Mouse (Mus musculus) hematopoietic stem cell, adult 5-6 weeks (primary cell): ENCODE measurements around the gene Cfap77. TPM values are rescaled to one million over a fixed set of nuclear protein-coding genes. Genes with fewer than 3 reads are reported as not detected.

Experiments used
- ATAC-seq, 2 experiments: fragments of 125-278 bp in 1 of 2; replicated peaks in 1 of 2; 2 replicates each; pipeline ENCODE4 v1.8.0; 2016 to 2017; ENCODE audit warnings: inconsistent platforms in 2 of 2, mild to moderate bottlenecking in 2 of 2, moderate number of reproducible peaks in 2 of 2, low read depth in 1 of 2, moderate TSS enrichment in 1 of 2; ENCODE audit not compliant: low FRiP score in 2 of 2, poor library complexity in 2 of 2, severe bottlenecking in 2 of 2, insufficient read depth in 1 of 2, low TSS enrichment in 1 of 2
- total RNA-seq: library from RNA; stranded (forward); fragments of 172-1452, 232-1000 nt; gene quantifications from 2 replicates; pipeline ENCODE4 v1.2.3, GENCODE M21; 2017

Gene Cfap77
- total RNA-seq, 1 experiment from 2014 or later: not detected

DNA sequence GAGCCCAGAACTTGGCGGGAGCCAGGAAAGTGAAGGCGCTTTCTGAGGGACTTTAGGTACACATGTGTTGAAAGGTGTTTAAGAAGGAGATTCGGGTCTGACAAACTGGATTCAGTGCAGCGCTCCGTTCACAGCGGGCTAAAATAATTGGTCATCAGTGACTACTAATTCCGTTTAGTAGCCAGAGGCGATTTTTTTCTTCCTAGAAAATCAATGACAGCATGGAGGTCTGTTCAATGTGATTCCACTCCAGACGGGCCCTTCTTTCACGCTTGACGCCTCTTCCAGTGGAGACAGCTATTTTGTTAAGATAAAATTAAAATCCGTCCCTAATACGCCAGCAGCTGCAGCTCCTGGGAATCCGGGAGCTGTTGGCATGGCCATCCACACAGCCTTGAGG is 84.4 kb downstream of the Cfap77 start:
- no peak for ATAC-seq

DNA sequence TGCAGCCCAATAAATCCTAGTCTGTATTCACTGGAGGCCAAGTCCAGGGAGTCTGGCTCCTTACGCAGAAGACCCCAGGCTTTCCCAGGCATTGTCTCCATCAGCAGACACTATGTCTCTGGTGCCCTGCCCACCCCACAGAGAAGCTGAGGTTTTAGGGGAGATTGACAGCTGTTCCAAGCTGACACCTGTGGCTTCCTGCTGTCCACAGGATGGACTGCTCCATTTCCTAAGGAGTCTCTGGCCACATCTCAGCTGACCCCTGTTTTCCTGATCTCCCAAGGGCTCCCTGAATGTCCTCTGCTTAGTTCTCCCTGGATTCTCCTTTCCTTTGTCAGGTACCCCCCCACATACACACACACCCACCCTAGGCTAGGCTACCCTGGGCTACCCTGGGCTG is 86.6 kb downstream of the Cfap77 start:
- ATAC-seq: no peak

DNA sequence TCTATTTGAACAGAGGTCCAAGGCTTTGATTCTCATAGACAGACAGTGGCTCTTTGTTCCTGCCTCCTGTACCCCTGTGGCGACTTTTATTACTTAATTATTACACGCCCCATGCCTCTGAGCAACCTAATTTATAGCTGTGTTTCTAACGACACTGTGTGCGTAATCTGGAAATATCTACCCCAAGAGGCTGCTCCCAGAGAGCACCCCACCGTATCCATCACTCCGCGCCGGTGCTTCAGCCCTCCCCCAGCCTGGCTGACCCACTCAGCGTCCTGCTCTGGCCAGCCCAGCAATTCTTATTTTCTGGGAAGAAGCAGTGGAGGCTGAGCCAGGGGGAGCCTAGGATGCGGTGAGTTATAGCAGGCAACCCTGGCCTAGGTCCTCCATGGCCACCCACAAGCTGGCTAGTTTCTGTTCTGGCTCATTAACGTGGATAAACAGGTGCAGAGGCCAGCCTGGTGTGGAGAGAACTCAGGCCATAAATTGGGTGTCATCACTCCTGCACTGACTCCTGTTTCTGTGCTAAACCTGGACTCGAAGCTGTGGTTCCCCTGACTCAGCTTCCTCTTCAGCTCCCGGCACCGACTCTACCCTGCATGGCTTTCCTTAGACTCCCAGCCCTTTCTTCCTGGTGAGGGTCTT is 88.6 kb downstream of the Cfap77 start:
- ATAC-seq: no peak

DNA sequence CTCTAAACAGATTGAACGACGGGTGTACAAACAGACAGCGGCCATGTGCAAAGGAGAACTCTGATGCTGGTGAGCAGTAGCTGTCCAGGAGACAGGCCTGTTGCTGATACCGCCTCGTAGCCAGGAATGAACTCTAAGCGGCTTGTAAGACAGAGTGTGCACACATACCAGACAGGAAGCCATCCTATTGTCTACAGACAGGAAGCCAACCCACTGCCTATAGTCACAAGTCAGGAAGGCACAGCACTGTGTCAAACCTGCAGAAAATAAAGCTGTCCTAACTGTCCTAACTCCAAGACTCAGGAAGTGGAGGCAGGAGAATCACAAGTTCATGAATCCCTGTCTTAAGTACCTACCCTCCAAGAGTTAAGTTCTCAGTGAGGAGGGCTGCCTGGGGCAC is 91.3 kb downstream of the Cfap77 start:
- no peak for ATAC-seq

DNA sequence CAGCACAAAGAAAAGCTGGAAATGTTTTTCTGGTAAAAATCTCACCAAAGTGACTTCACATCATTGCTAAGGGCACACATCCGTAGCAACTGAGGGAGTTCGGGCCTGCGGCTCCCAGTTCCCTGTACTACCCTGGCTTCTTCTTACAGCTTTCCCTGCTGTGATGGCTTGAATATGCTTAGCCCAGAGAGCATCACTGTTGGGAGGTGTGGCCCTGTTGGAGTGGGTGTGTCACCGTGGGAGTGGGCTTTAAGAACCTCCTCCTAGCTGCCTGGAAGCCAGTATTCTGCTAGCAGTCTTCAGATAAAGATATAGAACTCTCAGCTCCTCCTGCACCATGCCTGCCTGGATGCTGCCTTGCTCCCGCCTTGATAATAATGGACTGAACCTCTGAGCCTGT is 93.2 kb downstream of the Cfap77 start:
- no peak for ATAC-seq

DNA sequence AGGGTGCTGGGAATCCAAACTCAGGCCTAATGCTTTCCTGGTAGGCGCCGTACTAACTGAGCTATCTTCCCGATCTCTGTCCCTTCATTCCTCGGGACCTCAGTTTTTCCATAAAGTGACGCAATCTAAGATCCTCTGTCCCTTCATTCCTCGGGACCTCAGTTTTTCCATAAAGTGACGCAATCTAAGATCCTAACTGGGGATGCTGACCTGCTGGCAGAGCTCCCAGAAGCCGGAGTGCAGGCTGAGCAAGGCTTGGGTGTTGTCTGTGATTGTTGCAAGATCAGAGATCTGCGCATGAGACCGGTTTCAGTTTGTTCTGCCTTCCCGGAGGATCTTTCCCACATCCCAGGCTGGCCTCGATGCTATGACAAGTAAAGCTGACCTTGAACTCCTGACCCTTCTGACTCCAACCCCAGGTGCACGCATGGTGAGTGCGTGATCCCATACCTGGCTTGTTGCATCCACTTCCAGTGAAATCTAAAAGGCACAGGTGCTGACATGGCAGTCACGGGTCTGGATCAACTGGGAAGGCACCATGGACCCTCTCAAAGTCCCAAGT is 93.8 kb downstream of the Cfap77 start:
- ATAC-seq: no peak

DNA sequence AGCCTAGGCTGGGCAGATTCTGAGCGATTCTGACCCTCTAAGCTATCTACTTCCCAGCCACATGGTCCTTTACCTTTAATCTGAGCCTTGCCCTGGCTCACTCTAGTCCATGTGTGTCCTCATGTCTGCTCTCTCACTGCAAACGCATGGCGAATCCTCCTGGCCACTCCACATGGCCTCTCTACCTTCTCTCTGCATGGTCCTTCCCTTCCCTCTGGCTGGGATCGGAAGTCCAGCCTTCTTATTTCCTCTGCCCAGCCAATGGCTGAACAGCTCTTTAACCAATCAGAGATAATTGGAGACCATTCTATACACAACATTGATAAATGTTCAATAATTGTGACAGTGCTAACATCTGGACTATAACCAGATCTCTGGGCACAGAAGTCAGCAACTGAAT is 98.0 kb downstream of the Cfap77 start:
- ATAC-seq: no peak

DNA sequence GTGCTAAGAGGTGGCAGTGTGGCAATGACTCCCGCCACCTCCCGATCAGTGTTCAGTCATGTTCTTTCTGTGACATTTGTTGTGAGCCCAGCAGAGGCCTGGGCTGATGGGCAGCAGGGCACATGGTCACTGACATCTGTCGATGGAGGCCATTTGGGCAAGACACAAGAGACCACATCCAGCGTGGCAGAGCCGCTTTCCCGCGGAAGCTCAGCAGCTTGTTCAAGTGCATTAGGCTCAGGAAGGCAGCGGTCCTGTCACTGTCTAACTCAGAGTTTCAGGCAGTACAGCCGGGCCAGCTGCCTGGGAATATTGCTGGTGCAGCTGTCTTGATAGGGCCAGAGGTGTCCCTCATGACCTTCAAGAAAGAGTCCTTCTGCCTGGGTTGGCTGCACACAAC is 100.3 kb downstream of the Cfap77 start:
- no peak for ATAC-seq

DNA sequence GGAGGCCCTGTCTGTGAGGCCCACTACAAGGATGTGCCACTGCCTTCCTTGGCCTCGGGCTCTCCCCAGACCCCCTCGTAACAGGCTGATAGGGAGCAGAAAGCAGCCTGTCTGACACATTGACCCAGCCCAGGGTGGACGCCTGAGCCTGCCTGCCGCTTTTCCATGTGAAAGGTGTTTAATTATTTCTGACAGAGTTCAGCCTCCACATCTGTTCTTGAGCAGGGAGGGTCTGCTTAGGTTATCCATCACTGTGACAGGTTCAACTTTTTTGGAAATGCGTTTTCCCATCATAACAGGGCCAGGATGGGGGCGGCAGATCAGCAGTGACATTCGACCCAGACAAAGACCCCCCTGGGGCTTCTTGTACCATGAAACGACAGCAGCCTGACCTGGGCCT is 101.9 kb downstream of the Cfap77 start:
- ATAC-seq: no peak

DNA sequence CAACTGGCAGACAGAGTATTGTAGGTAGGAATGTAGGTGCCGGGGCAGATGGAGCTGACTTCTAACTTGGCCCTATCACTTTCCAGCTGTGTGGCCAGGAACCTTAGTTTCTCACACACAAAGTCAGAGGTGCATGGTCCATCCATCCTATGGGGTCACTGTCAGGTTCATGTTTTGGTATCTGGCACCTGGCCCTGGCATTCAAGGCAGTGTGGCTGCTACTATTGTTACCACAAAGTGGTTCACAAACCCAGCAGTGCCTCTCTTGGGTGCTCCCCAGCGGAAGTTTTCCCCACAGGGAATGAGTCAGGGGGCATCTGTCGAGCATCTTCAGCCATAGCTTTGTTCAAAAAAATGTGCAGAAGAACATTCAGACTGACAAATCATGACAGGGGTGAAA is 108.6 kb downstream of the Cfap77 start:
- no peak for ATAC-seq

DNA sequence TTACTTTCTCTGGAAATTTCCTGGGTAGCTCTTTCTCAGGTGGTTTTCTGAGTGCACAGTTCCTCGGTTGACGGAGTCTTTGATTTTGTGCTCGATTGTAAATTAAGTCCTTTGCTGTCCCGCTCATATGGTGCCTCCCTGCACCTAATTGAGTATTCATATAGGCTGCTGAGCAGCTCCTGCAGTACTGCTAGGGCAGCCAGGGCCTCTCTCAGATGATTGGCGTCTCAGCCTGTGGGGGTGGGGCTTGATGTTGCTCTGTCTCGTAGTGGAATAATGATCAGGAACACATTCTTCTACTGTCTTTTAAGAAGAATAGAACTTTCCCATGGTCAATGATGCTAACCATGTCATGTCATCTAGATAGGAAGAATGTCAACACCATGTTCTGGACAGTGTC is 109.5 kb downstream of the Cfap77 start:
- ATAC-seq: no peak

DNA sequence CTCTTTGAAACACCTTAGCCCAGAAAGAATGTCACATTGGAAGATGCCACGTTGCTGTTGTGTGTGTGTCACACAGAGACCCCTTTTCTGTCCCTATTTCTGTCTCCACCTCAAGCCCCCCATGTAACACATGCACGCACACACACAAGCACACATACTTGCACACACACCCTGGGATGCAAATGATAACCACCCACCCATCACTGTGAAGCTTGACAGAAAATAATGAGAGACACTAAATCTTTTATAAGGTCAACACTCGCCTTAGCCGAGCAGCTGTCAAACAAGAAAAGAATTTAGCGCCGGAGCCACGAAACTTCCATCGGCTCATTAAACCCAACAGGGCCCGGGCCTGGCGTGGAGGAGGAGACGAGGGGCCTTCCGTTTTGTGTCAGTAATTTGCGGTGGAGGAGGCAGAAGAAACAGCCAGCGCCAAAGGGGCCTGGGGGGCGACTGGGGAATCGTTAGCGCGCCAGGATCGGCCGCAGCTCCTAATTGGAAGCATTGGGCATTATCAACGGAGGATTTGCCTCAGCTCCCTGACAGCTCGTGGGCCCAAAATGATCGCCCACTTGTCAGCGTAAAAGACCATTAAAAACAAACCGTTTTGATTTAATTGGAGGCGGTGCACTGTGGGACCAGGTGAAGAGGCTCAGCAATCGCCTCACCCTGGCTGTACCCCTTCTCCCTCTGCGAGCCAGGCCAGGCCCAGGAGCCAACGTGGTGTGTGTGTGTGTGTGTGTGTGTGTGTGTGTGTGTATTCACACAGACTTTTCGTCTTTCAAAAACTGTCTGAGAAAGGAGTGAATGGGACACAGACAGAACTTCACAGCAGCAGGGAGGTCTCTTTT is 111.0 kb downstream of the Cfap77 start:
- no peak for ATAC-seq

DNA sequence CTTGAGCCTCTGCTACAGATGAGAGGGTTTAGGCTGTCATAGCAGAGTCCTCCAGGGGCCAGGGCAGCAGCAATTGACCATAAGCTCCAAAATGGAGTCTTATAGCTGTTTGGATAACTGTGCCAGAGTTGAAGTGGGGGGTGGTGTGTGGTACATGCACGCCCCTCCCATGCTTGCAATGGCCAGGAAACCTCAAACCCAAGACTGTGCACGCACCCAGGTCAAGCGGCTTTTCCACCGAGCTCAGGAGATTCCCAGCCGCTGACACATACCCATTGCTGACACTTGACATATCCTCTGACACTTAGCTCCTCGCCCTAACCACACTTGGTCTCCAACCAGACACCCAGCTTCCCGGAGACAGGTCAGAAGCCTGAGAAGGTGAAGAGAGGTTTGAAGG is 115.9 kb downstream of the Cfap77 start:
- ATAC-seq: no peak

DNA sequence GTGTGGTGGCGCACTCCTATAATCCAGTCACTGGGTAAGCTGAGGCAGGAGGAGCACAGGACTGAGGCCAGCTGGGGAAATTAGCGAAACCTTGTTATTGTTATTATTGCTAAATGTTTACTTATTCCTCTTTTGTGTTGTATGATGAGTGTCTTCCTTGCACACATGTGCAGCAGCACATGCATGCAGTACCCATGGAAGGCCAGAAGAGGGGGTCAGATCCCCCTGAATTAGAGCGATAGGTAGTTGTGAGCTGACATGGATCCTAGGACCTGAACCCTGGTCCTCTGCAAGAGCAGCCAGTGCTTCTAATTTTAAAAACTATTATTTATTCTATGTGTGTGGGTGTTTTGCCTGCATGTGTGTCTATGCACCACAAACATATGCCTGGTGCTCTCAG is 124.3 kb downstream of the Cfap77 start:
- no peak for ATAC-seq

DNA sequence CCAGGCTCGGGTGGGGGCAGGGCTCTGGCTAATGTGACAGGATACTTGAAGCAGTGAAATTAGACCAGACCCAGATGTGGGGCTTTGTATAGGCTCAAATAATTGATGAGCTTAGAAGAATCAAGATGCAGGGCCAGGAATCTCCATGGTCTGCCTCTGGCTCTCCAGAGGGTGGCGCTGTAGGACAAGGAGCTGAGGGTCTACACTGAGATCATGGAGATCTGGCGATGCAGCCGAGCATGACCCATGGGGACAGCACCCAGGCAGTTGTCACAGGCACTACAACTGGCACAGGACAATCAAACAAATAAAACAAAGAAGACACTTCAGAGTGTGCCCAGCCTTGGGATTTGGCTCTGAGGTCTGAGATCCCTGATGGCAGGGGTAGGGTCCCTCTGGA is 131.0 kb downstream of the Cfap77 start:
- ATAC-seq: peak; percentile 60 to 67; a peak in 2 of 4 replicates

DNA sequence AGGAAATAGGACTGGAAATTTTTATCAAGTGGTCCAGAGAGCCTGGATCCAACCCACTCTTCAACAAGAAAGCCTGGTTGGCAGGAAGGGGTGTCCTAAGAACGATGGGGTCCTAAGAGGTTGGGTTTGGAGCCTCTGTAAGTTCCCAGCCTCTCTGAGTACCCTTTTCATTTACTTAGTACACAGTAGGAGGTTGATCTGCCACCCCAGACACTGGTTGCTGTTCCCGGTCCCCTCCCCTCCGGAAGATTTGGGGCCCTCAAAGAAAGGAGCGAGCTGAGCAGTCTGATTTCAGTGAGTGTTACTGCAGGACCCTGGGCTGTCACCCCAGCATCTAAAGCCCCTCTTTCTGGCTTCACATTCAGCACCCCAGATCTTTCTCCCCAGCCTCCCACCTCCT is 135.9 kb downstream of the Cfap77 start:
- no peak for ATAC-seq

DNA sequence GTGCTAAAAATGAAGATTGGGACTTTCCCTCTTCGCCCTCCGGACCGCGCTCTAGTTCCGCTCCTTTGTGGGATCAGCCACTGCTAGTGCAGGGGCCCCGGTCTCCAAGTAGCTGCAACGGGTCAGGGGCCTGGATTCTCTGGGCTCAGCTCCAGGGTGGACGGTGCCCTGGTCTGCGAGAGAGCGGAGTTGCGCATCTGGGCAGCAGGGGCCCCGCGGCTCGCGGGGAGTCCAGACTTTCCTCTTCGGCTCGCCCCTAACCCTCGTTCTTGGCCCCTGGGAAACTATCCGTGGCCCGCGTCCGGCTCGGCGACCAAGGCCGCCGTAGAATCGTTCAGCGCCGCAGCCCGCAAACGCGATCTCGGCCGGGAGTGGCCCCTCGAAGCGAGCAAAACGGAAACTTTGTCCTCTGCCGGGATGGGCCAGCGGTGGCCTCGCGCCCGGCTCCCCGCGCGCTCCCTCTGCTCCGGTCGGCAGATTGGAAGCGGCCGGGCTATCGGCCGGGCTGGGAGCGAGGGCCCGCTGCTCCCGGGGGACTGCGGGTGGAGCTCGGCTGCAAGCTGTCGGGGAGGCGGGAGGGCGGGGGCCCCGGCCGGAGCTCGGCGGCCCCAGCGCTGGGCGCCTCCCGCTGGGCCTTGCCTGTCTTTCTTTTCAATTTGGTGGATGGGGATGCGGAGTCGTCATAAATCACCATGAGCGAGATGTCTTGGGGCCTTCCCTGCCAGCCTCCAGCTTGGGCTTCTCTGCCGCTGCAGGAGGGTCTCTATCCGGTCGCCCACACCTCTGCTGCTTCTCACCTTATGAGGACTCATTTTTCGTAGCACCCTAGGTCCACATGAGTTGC is 137.1 kb downstream of the Cfap77 start:
- ATAC-seq: no peak

DNA sequence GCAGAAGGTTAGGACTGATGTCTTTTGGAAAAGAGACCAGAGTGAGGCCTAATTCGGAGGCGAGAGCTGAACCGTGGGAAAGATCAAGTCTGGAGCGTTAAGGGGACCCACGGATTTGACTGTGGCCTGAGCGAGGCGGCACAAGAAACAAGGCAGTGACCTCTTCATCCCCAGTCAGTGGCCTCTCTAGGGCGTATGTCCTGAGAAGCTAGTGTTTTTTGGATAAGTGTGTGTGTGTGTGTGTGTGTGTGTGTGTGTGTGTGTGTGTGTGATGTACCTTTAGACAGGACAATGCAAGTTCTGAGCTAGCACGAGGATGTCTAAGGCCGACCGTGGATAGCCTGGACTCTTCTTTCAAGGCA is 137.7 kb downstream of the Cfap77 start:
- no peak for ATAC-seq
